Mouse (Mus musculus): ENCODE data around the gene Znfx1.

The Znfx1 gene

GRCm38 (mm10) chr2:167074587-167074986 is 11.8 kb upstream of the Znfx1 start:
- intact Hi-C loops (cut with DNase I): loop anchor here (5.0 kb wide), 2 partner anchors 38 to 203 kb away; no protein-coding TSS in a partner anchor

DNA sequence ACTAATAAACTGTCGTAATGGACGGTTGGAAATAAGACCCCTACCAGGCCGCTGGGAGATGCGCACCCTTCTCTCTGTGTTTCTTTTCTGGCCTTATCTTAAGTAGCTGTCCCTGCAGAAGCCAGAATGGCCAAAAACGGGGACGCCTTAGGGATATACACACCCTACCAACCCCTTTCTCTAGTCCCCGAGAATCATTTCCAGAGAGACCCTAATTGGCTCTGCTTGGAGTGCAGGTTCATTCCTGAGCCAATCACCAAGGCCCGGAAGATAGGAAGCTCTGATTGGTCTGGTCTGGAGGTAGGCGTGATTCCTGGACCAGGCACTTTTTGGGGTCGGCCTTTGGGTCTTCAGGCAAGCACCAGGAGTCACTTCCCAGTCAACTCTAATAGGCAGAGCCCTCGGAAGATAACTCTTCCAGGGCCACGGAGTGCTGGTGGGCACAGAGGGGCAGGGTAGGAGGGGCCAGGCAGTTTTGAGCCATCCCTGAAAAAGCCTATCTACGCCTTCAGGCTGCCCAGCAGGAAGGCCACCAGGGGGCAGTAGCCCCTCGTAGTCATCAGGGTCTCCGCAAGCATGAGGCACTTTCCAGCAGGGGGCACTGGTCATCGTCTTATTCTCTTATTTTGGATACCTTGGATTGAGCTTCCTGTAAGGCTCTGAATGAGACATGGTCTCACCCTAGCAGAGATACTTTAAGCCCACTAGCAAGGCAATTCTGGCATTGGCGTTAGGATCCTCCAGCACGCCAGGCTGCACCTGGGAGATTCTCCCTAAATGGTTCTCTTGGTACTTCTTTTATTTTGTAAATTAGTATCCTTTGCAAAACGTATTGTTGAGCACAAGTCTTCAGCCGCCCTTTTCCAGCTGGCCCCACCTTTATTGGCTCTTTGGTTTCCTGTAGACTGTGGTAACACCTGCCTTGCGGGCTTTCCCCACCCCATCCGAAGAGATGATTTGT is 9.1 kb upstream of the Znfx1 start:
- intact Hi-C loops (cut with DNase I): loop anchor here (1.0 to 5.0 kb wide), 3 partner anchors 40 to 205 kb away; no protein-coding TSS in a partner anchor

DNA sequence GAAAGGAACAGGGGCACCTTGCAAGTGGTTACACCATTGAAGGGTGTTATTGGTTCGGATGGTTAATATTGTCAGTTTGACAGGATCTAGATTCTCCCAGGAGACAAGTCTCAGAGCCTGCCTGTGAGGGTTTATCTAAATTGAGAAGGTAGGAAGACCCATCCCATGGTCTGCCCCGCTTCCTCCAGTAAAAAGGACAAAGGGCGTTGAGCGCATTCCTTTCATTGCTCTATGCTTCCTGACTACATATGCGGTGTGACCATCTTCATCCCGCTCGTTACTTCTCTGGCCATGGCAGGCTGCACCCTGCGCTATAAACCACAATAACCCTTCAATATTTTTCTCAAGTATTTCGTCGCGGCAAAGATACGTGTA is 8.4 kb upstream of the Znfx1 start:
- intact Hi-C loops (cut with DNase I): loop anchor here (5.0 kb wide), 2 partner anchors 41 to 206 kb away; no protein-coding TSS in a partner anchor

DNA sequence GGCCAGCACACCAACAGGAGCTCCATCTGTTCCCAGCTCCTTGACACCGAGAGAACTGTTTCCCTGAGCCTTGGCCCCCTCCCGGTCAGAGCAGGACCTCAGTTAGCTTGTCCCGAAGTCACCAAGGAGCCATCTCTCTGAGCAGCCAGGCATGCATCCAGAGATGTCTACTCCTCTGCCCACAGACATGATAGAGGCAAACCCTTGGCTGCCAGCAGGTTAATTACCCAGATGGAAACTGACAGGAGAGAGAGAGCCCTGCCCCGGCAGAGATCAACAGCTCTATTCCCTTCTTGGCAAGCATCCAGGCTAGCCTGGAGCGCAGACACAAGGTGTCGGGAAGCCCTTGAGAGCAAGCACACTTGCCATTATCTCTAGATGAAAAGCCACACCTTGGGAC is 7.5 kb upstream of the Znfx1 start:
- intact Hi-C loops (cut with DNase I): loop anchor here (5.0 kb wide), 2 partner anchors 42 to 207 kb away; no protein-coding TSS in a partner anchor

GRCm38 (mm10) chr2:167067575-167067974 is 4.8 kb upstream of the Znfx1 start:
- intact Hi-C loops (cut with DNase I): loop anchor here (10.0 kb wide), 1 partner anchor 357 kb away; the partner anchor contains the start of gene Slc9a8

DNA sequence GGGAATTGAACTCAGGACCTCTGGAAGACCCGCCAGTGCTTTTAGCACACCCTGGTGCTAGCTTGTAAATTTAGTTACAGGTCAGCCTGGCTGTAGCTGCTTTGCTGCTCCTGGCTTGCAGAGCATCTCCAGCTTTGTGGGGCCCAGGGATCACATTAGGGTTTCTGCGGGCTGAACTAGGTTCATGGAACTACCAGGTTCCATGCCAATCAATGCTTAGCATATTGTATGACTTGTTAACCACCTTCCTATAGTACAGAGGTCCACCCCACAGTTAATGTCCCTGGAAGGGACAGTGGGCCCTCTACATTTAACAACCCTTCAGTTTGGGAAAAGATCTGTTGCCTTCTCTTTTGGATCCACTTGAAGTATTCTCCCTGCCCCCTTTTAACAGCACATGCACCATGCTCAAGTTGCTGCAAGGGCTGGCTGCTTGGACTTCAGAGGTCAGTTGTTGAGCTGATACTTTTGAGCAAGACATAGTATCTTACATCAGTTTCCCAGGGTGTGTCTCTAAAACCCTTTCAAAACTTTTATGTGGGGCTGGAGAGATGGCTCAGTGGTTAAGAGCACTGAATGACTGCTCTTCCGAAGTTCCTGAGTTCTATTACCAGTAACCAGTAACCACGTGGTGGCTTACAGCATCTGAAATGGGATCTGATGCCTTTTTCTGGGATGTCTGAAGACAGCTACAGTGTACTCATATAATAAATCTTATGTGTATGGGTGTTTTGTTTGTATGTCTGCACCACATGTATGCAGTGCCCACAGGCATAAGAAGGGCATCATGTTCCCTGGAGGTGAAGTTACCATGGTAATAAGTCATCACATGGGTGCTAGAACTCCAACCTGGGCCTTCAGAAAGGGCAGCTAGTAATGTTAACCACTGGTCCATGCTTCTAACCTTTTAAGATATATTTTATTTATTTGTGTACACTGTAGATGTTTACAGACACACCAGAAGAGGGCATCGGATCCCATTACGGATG is 4.0 kb upstream of the Znfx1 start:
- intact Hi-C loops (cut with DNase I): loop anchor here (10.0 kb wide), 1 partner anchor 358 kb away; the partner anchor contains the start of gene Slc9a8

- intact Hi-C loops (cut with DNase I): loop anchor here (10.0 kb wide), 1 partner anchor 359 kb away; the partner anchor contains the start of gene Slc9a8
Observed at GRCm38 (mm10) chr2:167066031-167066430, 3.2 kb upstream of the Znfx1 start.

GRCm38 (mm10) chr2:167064601-167065295 is 1.9 kb upstream of the Znfx1 start:
- intact Hi-C loops (cut with DNase I): loop anchor here (10.0 kb wide), 1 partner anchor 360 kb away; the partner anchor contains the start of gene Slc9a8

GRCm38 (mm10) chr2:167063906-167064496 is 1.2 kb upstream of the Znfx1 start:
- intact Hi-C loops (cut with DNase I): loop anchor here (10.0 kb wide), 1 partner anchor 361 kb away; the partner anchor contains the start of gene Slc9a8

- intact Hi-C loops (cut with DNase I): loop anchor here (10.0 kb wide), 1 partner anchor 362 kb away; the partner anchor contains the start of gene Slc9a8
Observed at GRCm38 (mm10) chr2:167062497-167062911, 311 bp downstream of the Znfx1 start.

DNA sequence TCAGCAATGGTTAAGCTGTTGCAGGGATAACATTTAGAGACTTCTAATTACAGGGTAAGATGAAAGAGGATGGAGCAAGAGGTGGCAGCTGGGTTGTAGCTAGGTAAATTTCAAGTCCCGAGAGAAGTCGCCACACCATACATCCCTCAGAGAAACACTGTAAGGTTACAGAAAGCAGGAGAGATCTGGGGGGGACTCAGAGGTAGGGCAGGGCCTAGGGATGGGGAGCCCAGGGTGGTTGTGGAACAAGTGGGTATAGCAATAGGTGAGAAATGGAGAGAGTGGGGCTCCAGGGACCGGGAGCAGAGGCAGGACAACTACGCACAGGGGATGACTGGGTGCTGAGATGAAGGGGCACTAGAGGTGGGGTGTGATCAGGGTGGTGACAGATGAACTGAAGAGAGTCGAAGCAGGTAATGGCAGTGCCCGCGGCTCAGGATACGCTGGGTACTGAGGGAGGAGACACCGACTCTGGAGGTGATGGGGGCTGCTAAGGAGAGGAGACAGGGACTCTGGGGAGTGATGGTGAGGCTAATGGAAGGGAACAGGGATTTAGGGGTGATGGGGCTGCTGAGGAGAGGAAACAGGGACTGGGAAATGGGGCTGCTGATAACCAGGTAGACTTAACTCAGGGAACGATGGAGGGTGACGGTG is 1.3 kb downstream of the Znfx1 start:
- intact Hi-C loops (cut with DNase I): loop anchor here (10.0 kb wide), 1 partner anchor 363 kb away; the partner anchor contains the start of gene Slc9a8

- intact Hi-C loops (cut with DNase I): loop anchor here (10.0 kb wide), 1 partner anchor 364 kb away; the partner anchor contains the start of gene Slc9a8
Observed at GRCm38 (mm10) chr2:167060761-167061160, 2.1 kb downstream of the Znfx1 start.

DNA sequence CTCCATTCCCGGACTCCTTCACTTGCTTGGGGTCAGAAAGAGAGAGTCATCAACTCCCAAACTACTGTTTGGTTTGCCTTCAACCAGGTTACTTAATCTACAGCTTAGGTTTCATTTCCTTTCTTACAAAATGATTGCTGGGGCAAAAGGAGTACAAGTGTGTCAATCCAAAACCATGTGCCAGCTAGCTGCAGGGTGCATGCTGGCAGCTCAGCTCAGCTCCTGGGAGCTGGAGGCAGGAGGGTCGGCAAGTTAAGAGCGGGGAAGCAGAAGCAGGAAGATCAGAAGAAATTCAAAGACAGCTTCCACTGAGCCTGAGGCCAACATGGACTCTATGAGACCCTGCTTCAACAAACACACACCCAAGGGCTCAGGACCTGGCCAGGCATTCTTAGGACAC is 2.5 kb downstream of the Znfx1 start:
- intact Hi-C loops (cut with DNase I): loop anchor here (10.0 kb wide), 1 partner anchor 364 kb away; the partner anchor contains the start of gene Slc9a8

DNA sequence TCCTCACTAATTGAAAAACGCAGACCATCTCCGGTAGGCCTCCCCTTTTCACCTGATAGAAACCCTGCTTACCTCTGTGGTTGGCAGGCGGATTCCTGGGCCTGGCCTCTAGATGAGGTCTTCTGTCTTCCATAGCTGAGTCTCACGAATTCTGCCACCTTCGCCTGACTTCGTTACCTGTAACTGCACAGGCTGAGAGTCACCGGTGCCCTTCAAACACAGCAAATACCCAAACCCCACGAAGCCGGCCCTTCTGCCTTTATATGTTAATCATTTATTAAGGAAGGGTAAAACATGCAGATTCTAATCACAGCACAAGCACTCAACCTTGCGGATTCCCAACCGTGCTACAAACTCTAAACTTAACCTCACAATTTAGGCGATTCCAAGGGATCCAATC is 2.9 kb downstream of the Znfx1 start:
- intact Hi-C loops (cut with DNase I): loop anchor here (10.0 kb wide), 1 partner anchor 365 kb away; the partner anchor contains the start of gene Slc9a8

- intact Hi-C loops (cut with DNase I): no loop called here
Observed at GRCm38 (mm10) chr2:167059536-167059935, 3.3 kb downstream of the Znfx1 start.

GRCm38 (mm10) chr2:167058814-167059387 is 3.9 kb downstream of the Znfx1 start:
- intact Hi-C loops (cut with DNase I): no loop called here

GRCm38 (mm10) chr2:167058201-167058600 is 4.6 kb downstream of the Znfx1 start:
- intact Hi-C loops (cut with DNase I): no loop called here

GRCm38 (mm10) chr2:167056942-167057323 is 5.9 kb downstream of the Znfx1 start:
- intact Hi-C loops (cut with DNase I): no loop called here
